Mouse (Mus musculus): Measurements from ENCODE around the gene Tgfbr3.

- TF ChIP-seq POLR2A (IDR thresholded peaks at IDR 0.05; ENCODE audit: insufficient read depth, low read depth, low read length): no peak
- TF ChIP-seq CTCF (IDR thresholded peaks at IDR 0.05; ENCODE audit: insufficient read depth, low read depth, low read length): no peak
These were observed 192.1 kb downstream of the Tgfbr3 start for GRCm38 (mm10) chr5:107097314-107097713.

All from olfactory bulb, adult 2 months (tissue).